Mouse (Mus musculus): Measurements from ENCODE around the gene Maats1.
A peak's percentile ranks its signal among the peaks of the same experiment; 100 is the strongest.

Gene Maats1

DNA sequence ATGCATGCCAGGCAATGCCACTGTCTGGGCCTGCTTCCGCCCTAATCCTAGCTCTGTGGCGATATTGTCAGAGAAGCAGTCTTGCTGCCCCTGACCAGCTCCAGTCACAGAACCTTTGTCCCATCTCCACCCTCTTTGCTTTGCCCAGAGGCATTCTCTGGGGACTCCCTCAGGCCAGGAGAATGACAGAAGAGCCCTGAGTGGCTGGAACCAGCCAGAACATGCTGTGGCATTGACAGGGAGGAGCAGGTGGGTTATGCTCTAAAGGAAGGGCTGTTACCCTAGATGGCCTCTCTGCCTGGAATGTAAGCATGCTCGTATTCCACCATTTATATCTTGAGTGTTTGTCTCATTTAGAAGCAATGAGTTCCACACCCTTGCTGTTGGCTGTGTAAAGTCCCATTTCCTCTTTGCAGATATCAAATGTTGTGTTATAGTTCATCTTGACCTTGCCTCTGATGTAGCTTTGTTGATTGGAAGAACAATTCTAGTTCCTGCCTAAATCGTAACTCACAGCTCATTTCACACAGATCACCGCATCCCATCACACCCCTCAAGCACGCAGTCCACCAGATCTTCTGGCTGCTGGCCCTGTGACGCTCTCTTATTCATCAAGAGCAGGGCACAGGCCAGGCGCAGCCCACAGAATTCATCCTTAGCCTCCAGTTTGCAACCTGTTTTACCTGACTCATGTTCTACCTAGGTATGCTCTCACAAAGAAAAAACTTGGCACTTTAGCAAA, 28.9 kb upstream of the Maats1 start:
- no peak for DNase-seq

DNA sequence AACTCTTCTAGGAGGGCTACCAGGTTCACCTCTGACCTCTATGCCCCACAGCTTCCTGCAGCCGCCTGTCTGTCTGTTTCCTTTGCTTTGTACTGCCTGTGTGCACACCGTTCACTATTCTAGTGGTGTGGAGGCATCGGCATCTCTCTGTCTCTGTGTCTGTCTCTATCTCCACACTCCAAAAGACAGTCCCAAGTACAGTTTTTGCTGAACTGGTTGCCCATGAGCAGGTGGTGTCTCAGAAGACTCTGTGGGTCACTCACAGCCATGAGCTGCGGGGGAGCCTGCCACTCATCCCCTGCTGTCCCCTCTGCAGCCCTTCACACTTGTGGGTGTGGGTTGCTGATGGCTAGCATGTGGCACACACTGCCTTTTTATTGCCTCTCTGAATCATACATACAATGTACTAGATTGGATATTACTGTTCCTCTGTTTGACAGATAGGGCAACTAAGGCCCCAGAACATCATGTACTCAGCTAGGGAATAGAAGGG, 28.1 kb upstream of the Maats1 start:
- no peak for DNase-seq

DNA sequence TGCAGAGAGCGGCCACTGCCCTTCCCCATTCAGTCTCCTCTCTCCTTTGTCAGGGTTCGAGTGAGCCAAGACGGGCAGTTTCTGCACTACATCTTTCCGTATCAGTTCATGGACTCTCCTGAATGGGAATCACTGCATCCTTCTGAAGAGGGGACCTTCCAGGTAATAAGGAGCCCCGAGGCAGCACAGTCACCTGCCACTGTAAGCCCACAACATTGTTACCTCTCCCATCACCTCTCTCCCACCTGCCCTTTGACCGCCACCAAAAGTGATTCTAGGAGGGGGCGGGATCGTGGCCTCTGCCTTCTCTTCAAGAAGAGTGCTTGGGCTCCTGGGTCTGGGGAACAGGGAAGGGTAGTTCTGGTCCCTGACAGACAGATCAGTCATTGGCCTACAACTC, 27.5 kb upstream of the Maats1 start:
- DNase-seq = no peak

DNA sequence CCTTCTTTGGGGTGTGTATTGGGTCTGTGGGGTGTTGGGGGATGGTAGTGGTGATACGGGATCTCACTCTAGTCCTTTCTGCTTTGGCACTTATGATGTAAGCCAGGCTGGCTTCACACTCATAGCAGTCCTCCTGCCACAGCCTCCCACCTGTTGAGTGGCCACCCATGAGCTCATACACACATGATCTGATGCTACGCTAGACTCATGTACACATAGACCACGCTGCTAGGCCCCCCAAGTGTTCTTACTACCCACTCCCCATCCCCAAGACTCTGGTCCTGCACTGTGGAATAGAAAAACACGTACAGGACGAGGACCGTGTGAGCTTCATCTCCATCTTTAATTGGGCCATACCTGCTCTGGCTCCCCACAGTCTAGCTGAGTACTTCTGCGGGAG, 27.1 kb upstream of the Maats1 start:
- DNase-seq = no peak

DNA sequence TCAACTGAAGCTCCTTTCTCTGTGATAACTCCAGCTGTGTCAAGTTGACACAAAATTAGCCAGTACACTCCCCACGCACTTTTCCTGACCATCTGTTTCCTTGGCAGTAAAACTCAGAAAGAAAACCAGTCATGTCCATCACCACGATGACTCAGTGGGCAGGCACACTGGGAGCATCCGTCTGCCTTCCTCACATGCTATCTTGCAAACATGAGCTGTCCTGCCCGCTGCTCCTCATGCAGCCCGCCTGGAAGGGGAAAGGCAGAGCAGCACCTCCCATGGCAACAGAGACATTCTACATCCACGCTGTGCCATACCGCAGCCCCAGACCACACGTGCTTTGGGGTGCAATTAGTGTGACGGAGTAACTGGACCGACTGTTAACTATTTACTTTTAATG, 26.4 kb upstream of the Maats1 start:
- DNase-seq = no peak

DNA sequence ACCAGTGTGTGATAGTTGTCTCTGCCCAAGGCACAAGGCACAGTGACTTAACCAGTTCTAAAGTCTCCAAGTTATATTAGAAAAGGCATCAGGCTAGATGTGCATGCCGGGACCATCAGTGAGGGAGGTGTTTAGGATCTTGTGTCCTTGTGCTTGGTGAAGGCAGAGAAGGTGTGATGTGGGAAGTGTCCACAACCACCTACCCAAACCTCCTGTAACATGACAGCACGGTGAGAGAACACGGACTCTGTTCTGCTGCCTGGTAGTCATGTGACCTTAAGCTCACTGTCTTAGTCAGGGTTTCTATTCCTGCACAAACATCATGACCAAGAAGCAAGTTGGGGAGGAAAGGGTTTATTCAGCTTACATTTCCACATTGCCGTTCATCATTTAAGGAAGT, 24.3 kb upstream of the Maats1 start:
- DNase-seq = no peak

DNA sequence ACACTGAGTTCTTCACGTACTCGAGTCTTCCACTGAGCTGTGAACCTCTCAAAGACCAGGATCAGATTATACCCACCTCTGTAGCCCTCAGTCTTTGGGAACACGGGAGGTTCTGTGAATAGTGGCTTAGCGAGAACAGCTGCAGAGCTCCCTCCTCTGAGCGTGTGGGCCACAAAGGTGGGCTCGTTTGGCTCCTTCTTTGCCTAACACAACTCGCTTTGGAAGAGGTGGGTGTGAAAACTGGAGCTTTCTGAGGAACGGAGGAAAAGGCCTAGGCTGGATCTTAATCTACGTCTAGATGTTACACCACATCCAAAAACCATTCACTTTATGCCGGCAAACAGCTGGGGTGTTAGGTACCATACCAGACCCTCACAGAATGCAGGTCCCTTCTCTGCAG, 23.4 kb upstream of the Maats1 start:
- no peak for DNase-seq

DNA sequence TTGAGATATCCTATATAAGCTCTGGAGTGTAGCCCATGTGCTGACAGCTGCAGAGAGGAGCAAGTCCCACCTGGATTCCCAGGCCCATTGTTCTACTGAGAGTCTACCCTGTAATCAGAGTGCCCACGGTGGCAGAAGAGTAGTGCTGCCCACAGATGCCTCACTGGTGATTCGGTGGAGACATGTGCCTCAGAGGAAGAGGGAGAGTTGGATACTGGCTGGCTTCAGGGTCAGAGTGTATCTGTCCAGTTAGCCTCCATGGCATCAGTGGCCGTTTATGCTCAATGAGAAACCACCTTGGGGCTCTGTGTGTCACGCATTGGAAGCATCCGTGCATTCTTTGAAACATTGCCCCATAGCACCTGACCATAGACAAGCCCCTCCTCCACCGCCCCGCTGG, 21.7 kb upstream of the Maats1 start:
- DNase-seq = no peak

DNA sequence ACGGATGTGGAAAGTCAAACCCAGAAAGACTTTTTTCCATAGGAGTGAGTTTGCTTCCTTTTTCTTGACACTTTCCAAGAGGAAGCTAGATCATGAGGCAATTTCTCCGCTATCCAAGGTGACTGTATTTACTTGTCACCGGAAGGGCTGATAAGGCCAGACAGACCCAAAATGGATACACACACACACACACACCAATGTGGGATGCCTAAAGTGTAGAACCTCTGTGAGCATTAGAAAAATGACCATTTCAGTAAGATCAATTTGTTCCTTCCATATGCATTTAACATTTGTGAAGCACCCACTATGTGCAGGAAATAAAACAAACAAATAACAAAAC, 21.3 kb upstream of the Maats1 start:
- no peak for DNase-seq

DNA sequence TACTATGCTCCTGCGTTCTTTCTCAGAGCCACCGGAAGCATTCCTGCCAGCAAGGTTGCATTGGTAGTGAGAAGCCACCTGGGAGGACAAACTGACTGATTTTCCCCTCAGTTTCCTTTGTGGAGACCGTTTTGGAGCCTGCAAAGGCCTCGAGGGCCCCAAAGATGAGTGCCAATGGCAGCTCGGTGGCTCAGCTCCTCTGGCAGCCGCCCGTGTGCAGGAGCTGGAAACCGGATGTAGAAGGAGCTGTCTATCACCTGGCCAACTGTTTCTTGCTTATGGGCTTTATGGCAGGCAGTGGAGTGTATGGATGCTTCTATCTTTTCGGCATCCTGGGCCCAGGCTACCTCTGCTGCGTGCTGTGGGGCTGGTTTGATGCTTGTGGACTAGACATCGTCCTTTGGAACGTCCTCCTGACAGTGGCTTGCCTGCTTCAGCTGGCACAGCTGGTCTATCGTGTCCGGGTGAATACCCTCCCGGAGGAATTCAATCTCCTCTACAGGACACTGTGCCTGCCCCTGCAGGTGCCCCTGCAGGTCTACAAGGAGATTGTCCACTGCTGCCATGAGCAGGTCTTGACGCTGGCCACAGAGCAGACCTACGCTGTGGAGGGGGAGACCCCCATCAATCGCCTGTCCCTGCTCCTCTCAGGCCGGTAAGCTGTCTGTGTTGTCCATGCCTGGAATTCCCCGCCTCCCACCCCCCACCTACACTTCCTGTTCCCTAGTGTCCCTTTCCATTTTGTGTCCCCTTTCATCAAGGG, 20.7 kb upstream of the Maats1 start:
- DNase-seq = no peak

DNA sequence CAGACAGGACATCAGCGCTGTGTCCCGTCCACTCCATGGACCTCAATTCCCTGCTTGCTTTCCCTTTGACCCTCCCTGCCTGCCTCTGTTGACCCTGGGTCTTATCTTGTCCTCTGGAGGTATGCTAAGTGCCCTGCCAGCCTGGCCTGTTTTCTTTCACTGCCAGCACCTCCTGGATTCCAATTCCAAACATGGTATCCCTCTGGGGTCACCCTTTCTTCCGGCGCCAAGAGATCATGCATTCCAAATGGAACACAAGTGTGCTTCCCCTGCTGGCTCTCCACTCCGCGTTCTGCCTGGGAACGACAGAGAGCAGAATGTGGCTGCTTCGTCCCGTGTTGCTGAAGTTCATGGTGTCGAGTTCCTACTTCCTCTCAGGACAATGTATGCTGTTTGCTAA, 20.0 kb upstream of the Maats1 start, which contains the start of gene Popdc2:
TSS of gene Popdc2 (plus strand) at position 277 of the 400 bp plus-strand sequence.
- DNase-seq = no peak

DNA sequence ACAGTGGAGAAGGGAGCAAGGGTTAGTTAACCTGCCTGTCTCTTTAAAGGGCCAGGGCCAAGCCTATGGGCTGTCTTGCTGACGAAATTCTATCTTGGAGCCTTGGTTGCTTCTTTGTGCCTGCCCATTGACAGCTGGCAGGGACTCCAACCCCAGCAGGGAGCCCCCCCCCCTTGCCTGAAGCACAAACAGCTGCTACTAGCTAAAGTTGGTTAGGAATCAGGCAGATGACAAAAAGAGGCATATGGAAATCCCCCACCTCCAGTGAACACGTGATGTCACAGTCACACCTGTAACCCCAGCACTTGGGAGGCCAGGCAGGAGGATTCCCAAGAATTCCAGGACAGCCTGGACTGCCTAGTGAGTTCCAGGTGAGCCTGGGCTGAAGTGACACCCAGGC, 18.4 kb upstream of the Maats1 start:
- no peak for DNase-seq

DNA sequence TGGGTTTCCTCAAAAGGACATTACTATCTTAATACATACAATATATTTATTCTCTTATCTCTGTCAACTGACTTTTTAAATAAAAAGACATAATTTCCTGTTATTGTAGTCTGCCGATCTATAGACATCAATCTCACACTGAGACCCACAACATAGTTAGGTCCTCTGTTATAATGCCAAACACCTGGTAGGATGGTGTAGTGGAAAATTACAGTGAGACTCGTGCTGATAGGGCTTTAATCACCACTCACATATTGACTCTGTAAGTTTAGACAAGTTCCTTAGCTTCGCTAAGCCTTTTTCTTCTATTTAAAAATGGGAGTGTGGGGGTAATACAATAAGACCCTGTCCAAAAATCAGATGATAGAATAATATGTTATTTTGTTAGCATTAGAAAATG, 17.9 kb upstream of the Maats1 start:
- DNase-seq = no peak

DNA sequence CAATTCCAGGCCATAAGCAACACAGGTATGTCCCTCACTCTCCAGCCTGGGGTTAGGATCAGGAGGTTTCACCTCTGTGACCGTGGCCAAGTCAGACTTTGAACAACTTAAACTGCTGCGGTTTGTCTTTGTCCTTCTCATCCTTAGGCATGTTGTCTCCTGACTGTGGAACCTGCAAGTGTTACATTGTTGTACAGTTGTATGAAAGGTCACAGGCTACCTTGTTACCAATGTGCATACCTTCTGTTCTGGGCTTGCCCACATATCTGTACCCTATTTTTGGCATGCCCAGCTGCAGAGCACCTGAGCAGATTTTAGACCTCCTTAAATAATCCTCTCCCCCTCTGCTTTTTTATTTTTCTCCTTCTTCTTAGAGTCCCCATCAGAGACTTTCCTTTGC, 17.3 kb upstream of the Maats1 start:
- DNase-seq = no peak

DNA sequence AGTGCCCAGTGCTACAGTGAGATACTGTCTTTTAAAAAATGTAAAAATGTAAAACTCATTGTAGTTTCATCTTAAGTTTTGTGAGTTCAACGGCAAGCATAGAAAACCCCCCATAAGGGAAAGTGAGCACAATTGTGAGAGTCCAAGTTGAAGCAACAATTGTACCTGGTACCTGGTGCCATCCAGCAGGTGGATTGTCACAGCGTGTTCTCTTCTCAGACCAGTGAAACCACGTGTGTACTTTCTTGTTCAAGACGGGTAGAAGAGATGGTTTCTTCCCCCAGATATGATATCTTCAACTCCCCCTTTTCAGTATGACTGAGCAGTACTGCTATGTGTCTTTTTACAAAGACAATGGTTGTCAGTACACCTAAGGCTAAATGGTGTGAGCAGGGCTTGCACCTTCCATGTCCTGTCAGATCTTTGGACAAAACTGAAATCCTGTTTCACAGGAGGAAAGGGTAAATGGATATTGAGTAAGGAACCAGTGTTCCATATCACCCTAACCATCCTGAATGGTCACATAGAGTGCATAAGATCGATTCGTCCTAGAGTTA, 16.4 kb upstream of the Maats1 start:
- DNase-seq = no peak

DNA sequence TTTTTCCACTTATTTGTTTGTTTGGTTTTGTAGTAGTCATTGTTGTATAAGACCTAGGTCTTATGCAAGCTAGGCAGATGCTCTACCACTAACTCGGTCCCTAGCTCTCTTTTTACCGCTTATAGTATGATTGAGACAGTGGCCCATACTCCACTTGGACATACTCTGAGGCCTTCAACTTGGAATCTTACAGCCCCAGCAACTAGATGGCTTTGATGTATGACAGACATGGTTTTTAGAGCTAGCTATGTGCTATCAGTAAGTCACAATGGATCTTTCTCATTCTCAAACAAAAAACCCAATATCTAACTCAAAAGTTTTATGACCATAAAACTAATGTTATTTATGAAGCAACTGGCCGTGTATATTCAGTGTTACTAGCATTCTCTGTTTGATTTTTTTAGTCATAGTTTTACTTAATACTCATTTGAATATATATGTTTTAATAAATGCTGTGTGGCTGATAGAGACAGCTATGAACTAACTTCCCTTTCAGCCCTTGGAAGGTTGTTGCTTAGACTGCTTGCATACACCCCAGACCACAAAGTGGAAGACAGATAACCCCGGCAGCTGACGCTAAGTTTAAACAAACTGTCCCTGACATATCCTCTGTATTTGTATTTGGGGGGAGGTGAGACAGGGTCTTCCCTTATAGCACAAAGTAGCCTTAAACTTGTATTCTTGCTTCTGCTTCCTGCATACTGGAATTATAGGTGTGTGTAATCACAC, 12.4 kb upstream of the Maats1 start:
- no peak for DNase-seq

DNA sequence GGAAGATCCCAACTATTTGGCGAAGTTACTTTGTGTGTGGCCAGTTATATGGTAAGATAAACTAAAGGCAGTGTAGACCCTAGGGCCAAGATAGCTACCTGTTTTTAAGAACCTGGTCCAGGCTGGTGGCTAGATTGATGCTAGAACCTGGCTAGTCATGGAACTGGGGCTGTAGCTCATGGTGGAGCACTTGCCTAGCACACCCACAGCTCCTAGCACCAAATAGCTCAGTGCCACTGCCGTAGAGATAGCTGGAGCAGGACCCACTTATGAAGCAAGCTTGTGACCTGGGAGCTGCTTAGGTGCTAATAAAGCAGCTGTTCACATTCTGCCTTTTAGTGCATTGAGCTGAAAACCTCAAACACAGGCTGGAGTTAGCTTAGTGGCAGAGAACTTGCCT, 11.7 kb upstream of the Maats1 start:
- DNase-seq = no peak

DNA sequence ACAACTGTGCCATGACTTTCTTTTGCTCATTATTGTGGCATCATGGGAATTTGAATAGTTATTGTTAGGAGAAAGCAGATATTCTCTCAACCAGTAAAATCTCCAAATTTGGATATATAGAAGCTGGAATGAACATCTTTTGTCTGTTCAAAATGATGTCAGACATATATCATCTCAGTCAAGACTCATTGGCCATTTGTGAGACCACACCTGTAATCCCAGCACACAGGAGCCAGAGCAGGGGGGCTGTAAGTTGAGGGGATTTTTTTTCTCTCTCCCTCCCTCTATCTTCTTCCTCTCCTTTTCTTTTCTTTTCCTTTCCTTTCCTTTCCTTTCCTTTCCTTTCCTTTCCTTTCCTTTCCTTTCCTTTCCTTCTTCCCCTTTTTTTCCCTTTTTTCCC, 10.9 kb upstream of the Maats1 start:
- DNase-seq = no peak

DNA sequence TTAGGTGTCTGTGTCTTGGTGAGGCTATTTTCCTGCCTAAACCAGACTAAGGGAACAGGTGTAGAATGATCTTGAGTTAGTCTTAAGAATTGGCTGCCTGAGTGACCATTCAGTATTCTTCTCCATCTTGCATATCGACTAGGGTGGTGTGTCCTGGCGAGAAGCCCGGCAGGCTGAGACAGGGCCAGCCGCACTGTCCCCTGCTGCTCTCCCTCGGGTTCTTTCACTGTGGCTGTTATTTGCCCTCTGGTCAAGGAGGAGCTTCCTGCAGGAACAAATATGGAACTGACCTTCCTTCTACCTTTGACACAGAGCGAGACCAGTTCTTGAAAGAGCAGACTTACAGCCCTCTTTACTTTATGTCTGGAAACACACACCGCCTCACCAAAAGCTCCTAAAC, 10.1 kb upstream of the Maats1 start:
- peak; percentile 21 to 56 for DNase-seq

DNA sequence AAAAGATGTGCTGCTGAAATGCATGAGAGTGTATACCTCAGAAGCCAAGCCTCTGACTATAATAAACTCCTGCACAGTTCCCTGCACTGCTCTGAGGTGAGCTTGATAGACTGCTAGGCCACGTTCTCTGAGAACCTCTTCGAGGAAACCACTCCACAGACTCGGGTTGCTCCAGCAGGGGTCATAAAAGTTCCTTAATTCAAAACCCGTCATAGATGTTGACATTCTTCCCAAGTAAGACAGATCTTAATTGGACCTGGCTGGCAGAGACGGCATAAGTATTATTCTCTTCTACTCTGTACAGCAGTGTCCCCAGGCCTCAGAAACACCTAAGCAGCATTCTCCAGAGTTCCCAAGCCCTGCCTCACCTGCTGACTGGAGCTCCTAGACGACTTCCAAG, 9.0 kb upstream of the Maats1 start:
- DNase-seq = no peak

DNA sequence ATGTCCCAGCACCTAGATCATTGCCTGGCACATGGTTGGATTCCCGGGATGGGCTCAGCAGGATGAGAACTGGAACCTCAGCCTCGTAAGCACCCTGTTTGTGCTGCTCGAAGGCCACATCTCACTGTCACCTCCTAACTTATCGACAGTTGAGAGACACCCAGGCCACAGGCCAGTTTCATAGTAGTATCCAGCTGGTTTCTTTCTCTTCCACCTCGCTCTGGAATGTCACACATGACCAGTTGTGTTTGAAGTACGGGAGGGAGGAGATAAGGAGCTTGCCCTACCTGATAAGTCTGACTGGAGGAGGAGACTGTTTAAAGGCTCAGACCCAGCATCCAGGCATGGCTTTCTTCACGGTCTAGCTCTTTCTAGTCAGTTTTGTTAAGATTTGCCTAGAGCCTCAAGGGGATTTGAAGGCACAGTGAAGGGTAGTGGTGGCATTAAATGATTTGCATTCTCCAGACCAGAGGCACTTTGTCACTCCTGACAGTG, 8.5 kb upstream of the Maats1 start:
- DNase-seq = no peak

DNA sequence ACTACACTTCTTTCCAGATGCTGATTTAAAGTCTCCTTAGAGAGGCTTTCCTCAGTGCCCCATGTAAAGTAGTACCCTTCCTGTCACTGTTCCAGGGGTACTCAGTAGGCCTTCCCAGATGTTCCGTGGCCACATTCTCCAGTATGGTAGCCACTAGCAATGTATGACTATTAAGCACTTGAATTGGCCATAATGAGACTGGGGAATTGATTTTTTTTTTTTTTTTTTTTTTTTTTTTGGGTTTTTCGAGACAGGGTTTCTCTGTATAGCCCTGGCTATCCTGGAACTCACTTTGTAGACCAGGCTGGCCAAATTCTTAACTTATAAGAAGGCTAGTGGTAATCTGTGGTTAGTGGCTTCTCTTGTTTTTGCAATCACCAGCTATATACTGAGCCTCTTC, 7.9 kb upstream of the Maats1 start:
- DNase-seq = no peak

DNA sequence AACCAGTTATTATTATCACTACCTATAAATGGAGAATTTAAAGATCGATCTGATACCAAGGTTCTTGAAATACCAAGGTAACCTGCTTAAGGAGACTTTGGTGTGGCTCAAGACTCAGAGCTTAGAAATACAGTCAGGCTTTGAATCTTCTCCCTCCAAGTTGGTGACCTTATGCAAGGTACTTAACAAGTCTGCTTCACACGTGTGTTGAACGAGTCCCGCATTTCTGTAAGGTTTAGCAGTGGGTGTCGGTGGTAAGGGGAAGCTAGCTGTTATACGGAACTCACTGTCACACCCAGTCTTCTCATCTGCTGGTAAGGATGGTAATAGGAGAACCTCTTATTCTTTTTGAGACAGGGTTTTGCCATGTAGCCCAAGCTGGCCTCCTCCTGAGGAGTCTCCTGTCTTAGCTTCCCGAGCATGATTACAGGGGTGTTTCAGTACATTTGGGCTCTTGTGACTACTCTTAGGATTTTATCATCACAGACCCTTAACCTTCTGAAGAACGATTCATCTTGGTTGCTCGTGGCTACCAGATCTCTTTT, 6.3 kb upstream of the Maats1 start:
- DNase-seq = no peak
